Mouse (Mus musculus): ENCODE results near the gene Ccdc113.
"Not testable (repeated sequence)": the region's sequence is repeated elsewhere in the genome, so short reads cannot be mapped to it uniquely, and the experiment has no call there.

Gene Ccdc113

GRCm38 (mm10) chr8:95602168-95602567 lies 68.3 kb downstream of the Ccdc113 start:
- DNase-seq (ENCODE audit: low spot score in 2 of 2): no peak

- not testable (repeated sequence) for DNase-seq (ENCODE audit: low spot score in 2 of 2)
Observed at GRCm38 (mm10) chr8:95606509-95606908, 72.6 kb downstream of the Ccdc113 start.

GRCm38 (mm10) chr8:95607210-95607609 lies 73.3 kb downstream of the Ccdc113 start:
- no peak for DNase-seq (ENCODE audit: low spot score in 2 of 2)
